In genomic region chr14:109891151-109891895, GRCm38 (mm10) we compare ENCODE assay signal across 12 mouse cellular contexts.
A peak's percentile ranks its signal among the peaks of the same experiment; 100 is the strongest.
DNase-seq lines count a peak whose midpoint lies in the region; ATAC-seq lines count a peak whose summit lies in the region.
"Had no signal": no experiment of that assay in that cellular context is flagged by ENCODE, and none has a peak within 500 bp of the region (broad histone marks: within the 10 kb centered on the region; RNA-seq: fewer than 3 reads in every experiment).

No protein-coding gene starts in this region.

- no peak overlapping the region for H3K4me2 ChIP-seq in hindbrain, embryonic 13.5 days
- no peak overlapping the region for H3K4me2 ChIP-seq in neural tube, embryonic 13.5 days
- no peak overlapping the region for H3K4me2 ChIP-seq in liver, embryonic 12.5 days
- H3K4me2 ChIP-seq: limb, embryonic 12.5 days had no signal

- no peak overlapping the region for H3K9ac ChIP-seq in hindbrain, embryonic 13.5 days
- no peak overlapping the region for H3K9ac ChIP-seq in neural tube, embryonic 13.5 days
- H3K9ac ChIP-seq in liver, embryonic 12.5 days = no peak overlapping the region
- H3K9ac ChIP-seq: limb, embryonic 12.5 days had no signal

- no peaks in the 10 kb centered on the region for H3K36me3 ChIP-seq in hindbrain, embryonic 13.5 days
- H3K36me3 ChIP-seq in neural tube, embryonic 13.5 days = no peaks in the 10 kb centered on the region
- no peaks in the 10 kb centered on the region for H3K36me3 ChIP-seq in liver, embryonic 12.5 days
- H3K36me3 ChIP-seq: limb, embryonic 12.5 days had no signal

- 70% methylated on average over 3 of the region's 3 CpGs for WGBS in hindbrain, embryonic 13.5 days
- 58% methylated on average over 3 of the region's 3 CpGs for WGBS in neural tube, embryonic 13.5 days
- WGBS in liver, embryonic 12.5 days (ENCODE audit: insufficient replicate concordance) = 72% methylated on average over 3 of the region's 3 CpGs

- H3K27me3 ChIP-seq in hindbrain, embryonic 13.5 days = no peaks in the 10 kb centered on the region
- H3K27me3 ChIP-seq in neural tube, embryonic 13.5 days = no peaks in the 10 kb centered on the region
- no peaks in the 10 kb centered on the region for H3K27me3 ChIP-seq in liver, embryonic 12.5 days (replicated peaks)
- H3K27me3 ChIP-seq: limb, embryonic 12.5 days; Patski had no signal

- H3K4me3 ChIP-seq in hindbrain, embryonic 13.5 days = no peak overlapping the region
- H3K4me3 ChIP-seq in neural tube, embryonic 13.5 days = no peak overlapping the region
- H3K4me3 ChIP-seq in liver, embryonic 12.5 days = no peak overlapping the region
- H3K4me3 ChIP-seq: limb, embryonic 12.5 days had no signal

- no peaks in the 10 kb centered on the region for H3K9me3 ChIP-seq in hindbrain, embryonic 13.5 days
- no peaks in the 10 kb centered on the region for H3K9me3 ChIP-seq in neural tube, embryonic 13.5 days
- H3K9me3 ChIP-seq in liver, embryonic 12.5 days (replicated peaks) = no peaks in the 10 kb centered on the region
- H3K9me3 ChIP-seq: limb, embryonic 12.5 days had no signal

- peak; percentile 72; the same call in 1 of the 2 replicates for ATAC-seq in hindbrain, embryonic 13.5 days (ENCODE audit: low FRiP score)
- peak; percentile 69 for ATAC-seq in neural tube, embryonic 13.5 days (ENCODE audit: low read depth)
- ATAC-seq in liver, embryonic 12.5 days = no peak
- ATAC-seq: Patski had no signal

- H3K4me1 ChIP-seq in hindbrain, embryonic 13.5 days (replicated peaks) = no peaks in the 10 kb centered on the region
- H3K4me1 ChIP-seq in neural tube, embryonic 13.5 days (replicated peaks) = no peaks in the 10 kb centered on the region
- H3K4me1 ChIP-seq in liver, embryonic 12.5 days = no peaks in the 10 kb centered on the region
- H3K4me1 ChIP-seq: limb, embryonic 12.5 days had no signal

- no peak overlapping the region for H3K27ac ChIP-seq in hindbrain, embryonic 13.5 days
- H3K27ac ChIP-seq in neural tube, embryonic 13.5 days (replicated peaks) = no peak overlapping the region
- H3K27ac ChIP-seq in liver, embryonic 12.5 days = no peak overlapping the region
- H3K27ac ChIP-seq: limb, embryonic 12.5 days had no signal

- DNase-seq in cerebellum, postnatal 10 days = peak; percentile 6 to 27
- no peak for DNase-seq in cerebellum, adult 11 months
- DNase-seq in left cerebral cortex, postnatal 14 days (ENCODE audit: low spot score in 2 of 2) = peak; percentile 8 to 15
- DNase-seq in left cerebral cortex, adult 11 months (ENCODE audit: low spot score) = no peak
- no peak for DNase-seq in kidney, adult 8-10 months
- DNase-seq: adrenal gland, postnatal 25 days; cerebellum, adult 9-11 months had no signal

- intact Hi-C loops in left cerebral cortex, postnatal 14 days (cut with DNase I) = loop anchor here (5.0 kb wide), 1 partner anchor 871 kb away; no protein-coding TSS in a partner anchor

Comparison
In these comparisons a context has a peak if more than half of its experiments do, and no peak if none do; other contexts are left out.
1. DNase-seq: peak in cerebellum, postnatal 10 days (2 of 2) and left cerebral cortex, postnatal 14 days (2 of 2); none in cerebellum, adult 11 months (single experiment), left cerebral cortex, adult 11 months (single experiment) and kidney, adult 8-10 months (0 of 2).